Mouse (Mus musculus) adipose tissue, adult 10 weeks (tissue): ENCODE data around the gene Cyp46a1. TPM values are rescaled to one million over a fixed set of nuclear protein-coding genes. Genes with fewer than 3 reads are reported as not detected.

ENCODE experiments used
- polyA plus RNA-seq: library from polyadenylated mRNA; stranded (reverse); fragments of 350-450 nt; fragmentation: Illumina TruSeq; extraction: RNeasy Lipid Tissue Mini Kit (QIAGEN cat#74804); gene quantifications from one replicate; pipeline ENCODE4 v1.2.3, GENCODE M21; 2014; ENCODE audit warnings: low read depth, low replicate concordance

Cyp46a1 gene
- polyA plus RNA-seq: 4.2 TPM

DNA sequence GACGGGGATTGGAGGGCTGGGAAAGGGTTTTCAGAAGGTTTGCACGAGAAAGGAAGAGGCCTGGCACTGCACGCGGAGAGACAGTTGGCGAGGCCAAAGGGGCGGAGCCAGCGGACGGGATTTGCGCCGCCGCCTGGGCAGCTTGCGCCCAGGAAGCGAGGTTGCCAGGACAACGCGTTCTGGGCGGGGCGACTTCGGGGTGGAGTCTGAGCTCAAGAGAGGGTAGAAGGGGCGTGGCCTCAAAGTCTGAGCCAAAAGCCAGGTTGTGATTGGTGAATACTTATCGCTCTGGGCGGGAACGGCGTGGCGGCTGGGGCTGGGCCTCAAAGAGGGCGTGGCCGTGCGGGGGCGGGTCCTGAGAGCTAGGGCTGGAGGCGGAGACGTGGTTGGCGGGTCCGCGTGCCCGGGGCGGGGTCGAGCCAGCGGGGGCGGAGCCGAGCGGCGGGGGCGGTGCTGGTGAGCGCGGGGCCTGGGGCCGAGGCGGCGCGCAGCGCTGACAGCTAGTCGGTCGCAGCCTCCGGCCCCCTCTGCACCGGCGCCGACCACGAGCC, at the start of gene Cyp46a1:
Cyp46a1 (plus strand) TSS at position 487 of the 551 bp plus-strand sequence.

DNA sequence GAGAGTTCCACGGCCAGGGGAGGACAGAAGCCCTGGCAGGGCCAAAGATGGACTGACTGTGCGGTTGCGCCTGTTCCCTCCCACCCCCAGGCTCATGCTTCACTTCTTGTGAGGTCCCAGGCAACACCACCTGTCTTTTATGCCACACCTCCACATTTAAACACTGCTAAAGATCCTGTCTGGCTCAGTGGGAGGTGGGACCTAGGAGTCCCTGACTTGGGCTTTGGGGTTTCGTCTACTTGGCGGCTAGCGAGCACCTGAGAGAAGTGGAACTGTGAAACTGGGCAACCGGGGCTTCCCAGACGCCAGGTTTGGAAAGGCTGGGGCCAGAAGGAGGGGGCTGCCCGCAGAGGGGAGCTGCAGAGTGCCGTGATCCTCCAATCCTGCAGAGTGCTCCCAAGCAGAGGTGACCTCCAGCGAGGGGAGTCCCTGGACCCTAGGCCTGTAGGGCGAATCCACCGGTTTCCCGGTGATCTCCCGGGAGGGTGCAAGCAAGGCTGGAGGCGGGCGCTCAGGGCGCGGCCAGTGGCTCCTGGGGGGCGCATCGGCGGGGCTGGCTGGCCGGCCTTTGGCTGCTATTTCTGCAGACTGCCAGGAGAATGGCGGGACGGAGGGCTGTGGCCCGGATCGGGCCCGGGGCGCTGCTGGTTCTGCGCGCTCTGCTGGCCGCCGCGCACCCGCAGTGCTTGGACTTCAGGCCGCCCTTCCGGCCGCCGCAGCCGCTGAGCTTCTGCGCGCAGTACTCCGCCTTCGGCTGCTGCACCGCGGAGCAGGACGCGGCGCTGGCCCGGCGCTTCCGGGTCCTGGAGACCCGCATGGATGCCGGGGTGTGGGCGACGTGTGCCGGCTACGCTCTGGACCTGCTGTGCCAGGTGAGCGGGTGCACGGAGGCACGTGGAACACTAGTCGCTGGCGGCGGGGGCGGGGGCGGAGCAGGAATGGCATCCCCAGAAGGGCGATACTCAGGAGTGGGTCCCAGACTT, 28.1 kb upstream of the Cyp46a1 start, which contains the start of gene Hhipl1:
Hhipl1 (plus strand) TSS at position 459 of the 983 bp plus-strand sequence.

DNA sequence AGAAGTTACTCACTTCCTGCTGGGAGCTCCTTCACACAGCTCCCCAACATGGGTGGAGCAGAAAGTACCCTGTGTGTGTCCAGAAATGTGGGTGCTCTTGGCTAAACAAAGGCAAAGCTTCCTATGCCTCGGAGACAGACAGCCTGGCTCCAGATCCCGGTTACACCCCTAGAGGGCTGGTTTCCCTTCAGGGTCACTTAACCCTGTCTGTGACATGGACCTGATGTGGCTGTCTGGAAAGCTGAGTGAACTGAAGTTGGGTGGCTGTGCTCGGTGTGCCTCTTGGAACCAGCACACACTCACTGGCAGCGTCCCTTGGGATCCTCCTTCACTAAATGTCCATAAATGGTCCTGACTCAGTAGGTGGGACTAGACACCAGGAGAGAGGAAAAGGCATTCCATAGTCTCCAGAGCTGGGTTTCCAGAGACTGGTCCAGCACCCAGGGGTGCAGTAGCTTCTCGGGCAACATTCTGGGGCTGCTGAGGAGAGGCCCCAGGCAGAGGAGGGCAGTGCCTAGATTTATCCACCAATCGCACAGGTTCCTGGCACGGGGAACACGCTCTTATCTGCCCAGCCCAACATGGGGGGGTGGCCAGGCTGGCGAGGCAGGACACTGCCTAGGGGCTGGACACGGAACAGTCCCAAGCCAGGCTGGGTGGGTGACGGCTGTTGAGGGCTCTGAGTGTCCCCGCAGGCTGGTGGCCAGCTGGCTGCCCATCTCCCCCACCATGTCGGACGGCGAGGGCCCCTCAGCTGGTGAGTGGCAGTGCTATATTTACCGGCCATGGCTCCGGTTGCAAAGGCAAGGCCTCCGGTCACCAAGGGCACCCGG, 36.6 kb downstream of the Cyp46a1 start, which contains the start of gene Eml1:
Eml1 (plus strand) TSS at position 362 of the 833 bp plus-strand sequence.

Other genes starting within 250 kb of the Cyp46a1 start
- 107 TPM for gene Setd3, start 155.1 kb upstream of the Cyp46a1 start, polyA plus RNA-seq
- gene Ccnk, start 154.8 kb upstream of the Cyp46a1 start, polyA plus RNA-seq: 29.0 TPM
- gene Ccdc85c, start 59.0 kb upstream of the Cyp46a1 start, polyA plus RNA-seq: 9.0 TPM
- 1.5 TPM for gene Hhipl1, start 28.1 kb upstream of the Cyp46a1 start, polyA plus RNA-seq
- 23.8 TPM for gene Eml1, start 36.6 kb downstream of the Cyp46a1 start, polyA plus RNA-seq
- 27.6 TPM for gene Evl, start 220.3 kb downstream of the Cyp46a1 start, polyA plus RNA-seq